Mouse (Mus musculus) forebrain, postnatal 0 days (tissue): ENCODE results near the gene Ttll11. TPM values are rescaled to one million over a fixed set of nuclear protein-coding genes. Genes with fewer than 3 reads are reported as not detected.
A peak's percentile ranks its signal among the peaks of the same experiment; 100 is the strongest.

Experiments used
- ATAC-seq: fragments of 200-750 bp; cut with Nextera tagmentation; 2 replicates; pipeline ENCODE4 v1.8.0; 2017; ENCODE audit warnings: mild to moderate bottlenecking, moderate library complexity
- DNase-seq: peaks from one replicate; pipeline ENCODE4 v3.0.0-alpha.2; 2015
- H3K27ac ChIP-seq: fragments of 300-500 bp; sonication (generic); 2 replicates; pipeline ENCODE4 v1.5.1; 2014; ENCODE audit warnings: low read depth, mild to moderate bottlenecking, antibody characterized with exemption, low read length, moderate library complexity, mixed read lengths
- H3K27me3 ChIP-seq: fragments of 300-500 bp; sonication (generic); 2 replicates; pipeline ENCODE4 v1.6.1; 2014; ENCODE audit warnings: mild to moderate bottlenecking, low read length, mixed read lengths; ENCODE audit not compliant: insufficient read depth
- H3K36me3 ChIP-seq: fragments of 300-500 bp; sonication (generic); 2 replicates; pipeline ENCODE4 v1.6.1; 2014; ENCODE audit warnings: mild to moderate bottlenecking, moderate library complexity; ENCODE audit not compliant: insufficient read depth
- H3K4me1 ChIP-seq: fragments of 300-500 bp; sonication (generic); 2 replicates; pipeline ENCODE4 v1.6.1; 2014; ENCODE audit warnings: antibody characterized with exemption; ENCODE audit not compliant: insufficient read depth
- H3K4me2 ChIP-seq: fragments of 300-500 bp; sonication (generic); 2 replicates; pipeline ENCODE4 v1.6.1; 2014; ENCODE audit warnings: low read depth, mild to moderate bottlenecking, moderate library complexity
- H3K4me3 ChIP-seq: fragments of 300-500 bp; sonication (generic); 2 replicates; pipeline ENCODE4 v1.5.1; 2014; ENCODE audit warnings: low read depth, low read length, mixed read lengths
- H3K9ac ChIP-seq: fragments of 300-500 bp; sonication (generic); 2 replicates; pipeline ENCODE4 v1.6.1; 2014; ENCODE audit warnings: mild to moderate bottlenecking
- H3K9me3 ChIP-seq: fragments of 300-500 bp; sonication (generic); 2 replicates; pipeline ENCODE4 v1.6.1; 2016; ENCODE audit warnings: low read length
- CTCF ChIP-seq: sonication (generic); IDR thresholded peaks from 2 replicates; pipeline ENCODE4 v1.5.1; 2016; ENCODE audit warnings: antibody characterized with exemption, control low read depth, low read depth
- WGBS: fragments of 180-500 bp; shearing (Covaris S2); extraction: QIAGEN DNeasy Blood & Tissue Kit; methylation state at CpG from one replicate; pipeline ENCODE4 v1.1.7; 2014; 5-methylcytosine and 5-hydroxymethylcytosine counted together
- polyA plus RNA-seq: library from polyadenylated mRNA; unstranded; fragments of >200 nt; fragmentation: Nextera tagmentation; extraction: Ambion mirVana; gene quantifications from 2 replicates; pipeline ENCODE4 v1.2.1, GENCODE M21; 2015
- total RNA-seq: library from RNA; depleted of rRNA; stranded (reverse); fragments of >200 nt; gene quantifications from 2 replicates; pipeline ENCODE4 v1.2.3, GENCODE M21; 2014; rRNA removed

The Ttll11 gene
- total and polyA plus RNA-seq, 2 experiments from 2014 or later: 7.2 to 9.2 TPM

DNA sequence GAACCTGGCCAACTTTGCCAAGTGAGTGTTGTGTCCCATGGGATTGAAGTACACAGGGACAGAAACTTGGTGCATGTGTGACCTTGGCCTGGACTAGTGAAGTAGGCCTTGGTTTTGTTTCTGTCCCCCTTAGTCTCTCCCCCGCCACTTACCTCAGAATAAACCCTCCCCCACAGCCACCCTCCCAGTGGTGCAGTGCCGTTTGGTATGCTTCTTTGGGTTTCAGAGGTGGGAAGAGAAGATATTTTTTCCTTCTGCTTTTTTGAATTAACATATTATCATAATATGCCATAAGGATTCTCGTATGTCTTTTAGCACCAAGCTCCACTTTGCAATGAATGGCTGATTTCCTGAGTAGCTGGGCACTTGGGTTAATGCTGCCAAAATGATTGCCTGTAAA is 264.2 kb downstream of the Ttll11 start:
- DNase-seq: no peak
- no peaks in the 10 kb centered on the region for H3K4me1 ChIP-seq
- no peak for TF ChIP-seq CTCF
- H3K4me2 ChIP-seq: no peak overlapping the region
- ATAC-seq: no peak
- H3K36me3 ChIP-seq: peaks cover 81% of the 10 kb centered on the region
- WGBS: 71% methylated on average over 3 of the region's 3 CpGs
- H3K4me3 ChIP-seq: no peak overlapping the region
- H3K27me3 ChIP-seq: no peaks in the 10 kb centered on the region
- no peak overlapping the region for H3K9ac ChIP-seq
- H3K9me3 ChIP-seq: no peaks in the 10 kb centered on the region
- no peak overlapping the region for H3K27ac ChIP-seq

DNA sequence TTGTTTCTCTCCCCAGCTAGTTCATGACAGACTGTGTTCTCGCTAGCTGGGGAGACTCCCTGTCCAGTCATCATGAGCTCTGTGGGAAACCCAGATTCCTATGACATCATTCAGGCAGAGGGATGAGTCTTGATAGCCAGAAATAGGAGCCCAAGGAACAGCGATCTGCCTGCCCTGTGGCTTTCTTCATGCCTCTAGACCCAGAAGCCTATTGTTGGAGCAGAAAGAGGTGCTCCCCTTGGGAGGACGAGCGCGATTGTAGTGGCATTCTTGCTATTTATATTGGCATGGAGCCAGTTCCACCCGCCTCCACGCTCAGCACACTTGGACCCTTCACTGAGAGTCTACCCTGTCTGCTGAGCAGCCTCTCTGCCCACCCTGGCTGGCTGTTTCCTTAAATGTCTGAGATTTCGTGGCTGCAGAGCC is 265.0 kb downstream of the Ttll11 start:
- no peaks in the 10 kb centered on the region for H3K27me3 ChIP-seq
- no peak overlapping the region for H3K4me2 ChIP-seq
- H3K9me3 ChIP-seq: no peaks in the 10 kb centered on the region
- no peak overlapping the region for H3K27ac ChIP-seq
- H3K4me3 ChIP-seq: no peak overlapping the region
- WGBS: 35% methylated on average over 8 of the region's 8 CpGs
- H3K9ac ChIP-seq: no peak overlapping the region
- no peaks in the 10 kb centered on the region for H3K4me1 ChIP-seq
- peak; percentile 3; the same call in 1 of the 2 replicates for ATAC-seq
- no peak for DNase-seq
- H3K36me3 ChIP-seq: peaks cover 81% of the 10 kb centered on the region
- TF ChIP-seq CTCF: no peak

DNA sequence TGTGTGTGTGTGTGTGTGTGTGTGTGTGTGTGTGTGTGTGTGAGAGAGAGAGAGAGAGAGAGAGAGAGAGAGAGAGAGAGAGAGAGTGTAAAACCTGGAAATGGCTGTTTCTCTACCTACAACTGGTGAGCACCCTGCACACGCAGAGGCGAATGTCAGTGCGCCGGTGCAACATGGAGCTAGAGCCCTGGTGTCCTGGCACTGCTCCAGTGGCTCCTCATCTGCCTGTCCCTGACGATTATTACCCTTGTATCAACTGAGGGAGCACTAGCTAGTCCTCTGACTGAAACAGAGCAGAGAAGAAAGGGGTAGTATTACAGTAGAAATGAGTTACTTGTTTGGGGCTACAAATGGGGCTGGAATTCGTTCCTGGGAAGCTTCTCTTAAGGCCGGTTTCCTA is 266.3 kb downstream of the Ttll11 start:
- Histone ChIP-seq H3K36me3 (peaks cover 80% of the 10 kb centered on the region), H3K9me3 (no peaks in the 10 kb centered on the region), H3K4me1 (no peaks in the 10 kb centered on the region), H3K4me2 (no peak overlapping the region), H3K4me3 (no peak overlapping the region), H3K27ac (no peak overlapping the region), H3K9ac (no peak overlapping the region), H3K27me3 (no peaks in the 10 kb centered on the region)
- no peak for TF ChIP-seq CTCF
- 83% methylated on average over 7 of the region's 7 CpGs for WGBS
- DNase-seq: no peak
- no peak for ATAC-seq

DNA sequence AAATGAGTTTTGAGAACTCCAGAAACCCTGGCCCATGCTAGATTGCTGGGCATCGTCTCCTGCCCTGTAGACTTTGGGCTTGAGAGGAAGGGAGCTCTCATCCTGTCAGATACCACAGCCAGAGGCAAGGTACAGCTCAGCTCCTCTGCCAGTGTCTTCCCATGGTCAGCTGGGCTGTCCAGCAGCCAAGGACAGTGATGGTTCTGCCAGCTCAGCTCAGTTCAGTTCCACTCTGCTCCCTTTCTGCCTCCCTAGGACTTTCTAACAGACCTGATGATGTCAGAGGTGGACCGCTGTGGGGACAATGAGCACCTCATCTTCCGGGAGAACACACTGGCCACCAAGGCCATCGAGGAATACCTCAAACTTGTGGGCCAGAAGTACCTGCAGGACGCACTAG is 267.1 kb downstream of the Ttll11 start:
- H3K27ac ChIP-seq: no peak overlapping the region
- DNase-seq: no peak
- no peak overlapping the region for H3K4me2 ChIP-seq
- peaks cover 72% of the 10 kb centered on the region for H3K36me3 ChIP-seq
- no peaks in the 10 kb centered on the region for H3K4me1 ChIP-seq
- no peak for TF ChIP-seq CTCF
- H3K27me3 ChIP-seq: no peaks in the 10 kb centered on the region
- H3K4me3 ChIP-seq: no peak overlapping the region
- ATAC-seq: no peak
- no peak overlapping the region for H3K9ac ChIP-seq
- no peaks in the 10 kb centered on the region for H3K9me3 ChIP-seq
- WGBS: 97% methylated on average over 5 of the region's 5 CpGs

DNA sequence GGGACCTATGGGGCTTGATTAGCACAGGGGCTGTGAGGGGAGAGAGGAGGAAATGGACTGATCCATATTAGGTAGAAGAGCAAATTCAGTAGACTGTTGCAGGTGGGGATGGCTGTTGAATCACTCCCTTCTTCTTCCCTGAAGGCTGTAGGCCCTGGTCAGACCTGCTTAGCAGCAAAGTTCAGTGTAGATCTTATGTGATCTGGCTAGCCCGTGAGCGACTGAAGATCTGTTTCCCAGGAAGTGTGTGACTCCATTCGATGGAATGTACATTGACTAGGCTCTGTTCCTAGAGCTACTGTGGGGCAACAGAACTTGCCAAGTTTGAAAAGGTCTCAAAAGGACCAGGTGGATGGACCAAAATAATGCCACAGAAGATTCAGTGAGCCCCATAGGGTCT is 276.5 kb downstream of the Ttll11 start:
- TF ChIP-seq CTCF: no peak
- Histone ChIP-seq H3K4me3 (no peak overlapping the region), H3K9ac (no peak overlapping the region), H3K36me3 (no peaks in the 10 kb centered on the region; the same call in 1 of the 2 replicates), H3K4me2 (no peak overlapping the region), H3K27me3 (no peaks in the 10 kb centered on the region), H3K9me3 (no peaks in the 10 kb centered on the region), H3K4me1 (no peaks in the 10 kb centered on the region; the same call in 1 of the 2 replicates), H3K27ac (no peak overlapping the region)
- ATAC-seq (no peak), DNase-seq (no peak)
- 89% methylated on average over 3 of the region's 3 CpGs for WGBS

DNA sequence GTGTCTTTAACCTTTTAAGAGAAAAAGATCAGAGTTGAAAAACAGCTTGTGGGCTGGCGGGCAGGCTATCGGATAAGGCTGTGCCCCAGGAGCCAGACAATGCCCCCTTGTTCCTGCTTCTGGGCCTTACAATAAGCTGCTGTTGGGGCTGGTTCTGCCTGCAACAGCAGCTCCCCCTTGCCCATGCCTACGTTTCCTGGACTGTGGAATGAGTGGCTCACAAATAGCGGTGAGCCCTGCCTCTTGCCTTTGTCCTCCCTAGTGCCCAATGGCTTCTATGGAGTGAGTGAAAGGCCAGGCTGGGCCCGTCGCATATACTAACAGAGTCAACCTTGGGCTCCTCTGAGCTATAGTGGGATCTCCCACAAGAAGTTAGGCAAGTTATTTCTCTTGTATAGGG is 277.1 kb downstream of the Ttll11 start:
- Histone ChIP-seq H3K4me1 (no peaks in the 10 kb centered on the region; the same call in 1 of the 2 replicates), H3K9ac (no peak overlapping the region), H3K9me3 (no peaks in the 10 kb centered on the region), H3K36me3 (no peaks in the 10 kb centered on the region; the same call in 1 of the 2 replicates), H3K4me3 (no peak overlapping the region), H3K4me2 (no peak overlapping the region), H3K27ac (no peak overlapping the region), H3K27me3 (no peaks in the 10 kb centered on the region)
- DNase-seq: no peak
- ATAC-seq: peak; percentile 61
- no peak for TF ChIP-seq CTCF
- WGBS: 32% methylated on average over 6 of the region's 6 CpGs

DNA sequence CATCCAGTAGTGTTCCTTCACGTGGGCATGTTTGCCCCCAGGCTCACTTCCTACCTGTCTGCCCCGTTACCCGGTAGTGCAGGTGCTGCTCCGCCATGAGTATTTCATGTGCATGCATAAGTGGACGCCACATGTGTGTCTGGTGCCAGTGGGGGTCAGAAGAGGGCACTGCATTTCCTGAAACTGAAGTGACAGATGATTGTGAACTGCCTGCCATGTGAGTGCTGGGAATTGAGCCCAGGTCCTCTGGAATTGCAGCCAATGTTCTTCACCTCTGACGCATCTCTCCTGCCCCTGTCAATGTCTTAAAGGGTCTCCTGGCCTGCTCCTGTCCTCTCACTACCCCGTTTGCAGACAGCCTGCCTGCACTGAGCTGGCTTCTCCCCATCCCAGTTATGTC is 277.7 kb downstream of the Ttll11 start:
- no peak for TF ChIP-seq CTCF
- H3K4me3 ChIP-seq: no peak overlapping the region
- H3K4me2 ChIP-seq: no peak overlapping the region
- H3K36me3 ChIP-seq: no peaks in the 10 kb centered on the region; the same call in 1 of the 2 replicates
- WGBS: 83% methylated on average over 7 of the region's 7 CpGs
- no peaks in the 10 kb centered on the region for H3K9me3 ChIP-seq
- no peak overlapping the region for H3K27ac ChIP-seq
- ATAC-seq (no peak), DNase-seq (no peak)
- no peak overlapping the region for H3K9ac ChIP-seq
- no peaks in the 10 kb centered on the region; the same call in 1 of the 2 replicates for H3K4me1 ChIP-seq
- H3K27me3 ChIP-seq: no peaks in the 10 kb centered on the region

Other genes starting within 250 kb of the Ttll11 start
- 74.0 and 111 TPM in 2 replicates for gene Ndufa8, start 69.5 kb upstream of the Ttll11 start, total RNA-seq
- gene Ndufa8, start 69.5 kb upstream of the Ttll11 start, polyA plus RNA-seq: 333 and 372 TPM in 2 replicates
- 1.0 and 2.2 TPM in 2 replicates for gene Morn5, start 69.5 kb upstream of the Ttll11 start, total RNA-seq
- gene Morn5, start 69.5 kb upstream of the Ttll11 start, polyA plus RNA-seq: 3.9 and 4.4 TPM in 2 replicates
- 55.9 and 83.5 TPM in 2 replicates for gene Lhx6, start 125.5 kb upstream of the Ttll11 start, total RNA-seq
- 16.4 and 31.0 TPM in 2 replicates for gene Lhx6, start 125.5 kb upstream of the Ttll11 start, polyA plus RNA-seq
- 14.0 and 17.0 TPM in 2 replicates for gene Mrrf, start 156.5 kb upstream of the Ttll11 start, total RNA-seq
- gene Mrrf, start 156.5 kb upstream of the Ttll11 start, polyA plus RNA-seq: 12.9 and 21.9 TPM in 2 replicates
- 54.6 and 61.4 TPM in 2 replicates for gene Rbm18, start 156.9 kb upstream of the Ttll11 start, total RNA-seq
- gene Rbm18, start 156.9 kb upstream of the Ttll11 start, polyA plus RNA-seq: 86.4 and 98.7 TPM in 2 replicates